Mouse (Mus musculus): ENCODE data around the gene Ulk4. TPM values are rescaled to one million over a fixed set of nuclear protein-coding genes. Genes with fewer than 3 reads are reported as not detected.
A peak's percentile ranks its signal among the peaks of the same experiment; 100 is the strongest.

The Ulk4 gene
- polyA plus RNA-seq, 1 experiment from 2014 or later: 115 TPM

- no peak overlapping the region for H3K9ac ChIP-seq
- H3K4me2 ChIP-seq: no peak overlapping the region
- no peaks in the 10 kb centered on the region for H3K27me3 ChIP-seq
- 49% methylated on average over 4 of the region's 4 CpGs for WGBS
- no peak overlapping the region for H3K27ac ChIP-seq (replicated peaks)
- H3K4me3 ChIP-seq: no peak overlapping the region
- H3K9me3 ChIP-seq: no peaks in the 10 kb centered on the region
- H3K4me1 ChIP-seq (replicated peaks): no peaks in the 10 kb centered on the region; the same call in 1 of the 2 replicates
- H3K36me3 ChIP-seq: no peaks in the 10 kb centered on the region
- no peak for ATAC-seq (ENCODE audit: low read depth)
These were observed 265.5 kb downstream of the Ulk4 start for GRCm38 (mm10) chr9:121011540-121011939.

GRCm38 (mm10) chr9:121010544-121010943, 266.5 kb downstream of the Ulk4 start:
- ATAC-seq (ENCODE audit: low read depth): no peak
- Histone ChIP-seq H3K27ac (replicated peaks) (no peak overlapping the region), H3K9ac (no peak overlapping the region), H3K4me1 (replicated peaks) (no peaks in the 10 kb centered on the region; the same call in 1 of the 2 replicates), H3K4me2 (no peak overlapping the region), H3K4me3 (no peak overlapping the region), H3K36me3 (no peaks in the 10 kb centered on the region), H3K9me3 (no peaks in the 10 kb centered on the region), H3K27me3 (no peaks in the 10 kb centered on the region)
- WGBS: 35% methylated on average over 3 of the region's 3 CpGs

GRCm38 (mm10) chr9:121005961-121006360, 271.0 kb downstream of the Ulk4 start:
- H3K9ac ChIP-seq: no peak overlapping the region
- peaks cover 16% of the 10 kb centered on the region for H3K4me1 ChIP-seq (replicated peaks)
- H3K9me3 ChIP-seq: no peaks in the 10 kb centered on the region
- 88% methylated on average over 7 of the region's 7 CpGs for WGBS
- no peak overlapping the region for H3K27ac ChIP-seq (replicated peaks)
- H3K36me3 ChIP-seq: no peaks in the 10 kb centered on the region
- H3K4me3 ChIP-seq: no peak overlapping the region
- no peak overlapping the region for H3K4me2 ChIP-seq
- H3K27me3 ChIP-seq: no peaks in the 10 kb centered on the region
- no peak for ATAC-seq (ENCODE audit: low read depth)

- Histone ChIP-seq H3K9ac (no peak overlapping the region), H3K4me2 (no peak overlapping the region), H3K4me3 (no peak overlapping the region), H3K27me3 (no peaks in the 10 kb centered on the region), H3K36me3 (no peaks in the 10 kb centered on the region), H3K27ac (replicated peaks) (no peak overlapping the region), H3K9me3 (no peaks in the 10 kb centered on the region), H3K4me1 (replicated peaks) (peaks cover 38% of the 10 kb centered on the region)
- ATAC-seq (ENCODE audit: low read depth): peak; percentile 60; the same call in 1 of the 2 replicates
- 56% methylated on average over 15 of the region's 15 CpGs for WGBS
These were observed 275.1 kb downstream of the Ulk4 start for GRCm38 (mm10) chr9:121001681-121002540.

- 65% methylated on average over 7 of the region's 7 CpGs for WGBS
- Histone ChIP-seq H3K9me3 (no peaks in the 10 kb centered on the region), H3K4me1 (replicated peaks) (peaks cover 38% of the 10 kb centered on the region), H3K27ac (replicated peaks) (no peak overlapping the region), H3K9ac (no peak overlapping the region), H3K27me3 (no peaks in the 10 kb centered on the region), H3K36me3 (no peaks in the 10 kb centered on the region), H3K4me2 (no peak overlapping the region), H3K4me3 (no peak overlapping the region)
- no peak for ATAC-seq (ENCODE audit: low read depth)
These were observed 276.2 kb downstream of the Ulk4 start for GRCm38 (mm10) chr9:121000641-121001320.

GRCm38 (mm10) chr9:120998696-120999095, 278.3 kb downstream of the Ulk4 start:
- no peaks in the 10 kb centered on the region for H3K36me3 ChIP-seq
- H3K27me3 ChIP-seq: no peaks in the 10 kb centered on the region
- no peaks in the 10 kb centered on the region for H3K9me3 ChIP-seq
- 65% methylated on average over 11 of the region's 11 CpGs for WGBS
- no peak overlapping the region for H3K9ac ChIP-seq
- H3K27ac ChIP-seq (replicated peaks): peak overlapping the region; percentile 52; the same call in 1 of the 2 replicates
- H3K4me1 ChIP-seq (replicated peaks): peaks cover 53% of the 10 kb centered on the region
- ATAC-seq (ENCODE audit: low read depth): no peak
- H3K4me2 ChIP-seq: no peak overlapping the region
- no peak overlapping the region for H3K4me3 ChIP-seq

- Histone ChIP-seq H3K36me3 (no peaks in the 10 kb centered on the region), H3K27ac (replicated peaks) (peak overlapping the region; percentile 42; the same call in 1 of the 2 replicates)
- WGBS: 64% methylated on average over 15 of the region's 15 CpGs
These were observed 282.5 kb downstream of the Ulk4 start for GRCm38 (mm10) chr9:120994223-120995155.

GRCm38 (mm10) chr9:120993004-120993403, 284.0 kb downstream of the Ulk4 start:
- H3K36me3 ChIP-seq: no peaks in the 10 kb centered on the region
- WGBS: 39% methylated on average over 10 of the region's 10 CpGs
- no peaks in the 10 kb centered on the region for H3K27me3 ChIP-seq
- no peaks in the 10 kb centered on the region for H3K9me3 ChIP-seq
- no peak overlapping the region for H3K4me3 ChIP-seq
- no peak for ATAC-seq (ENCODE audit: low read depth)
- H3K4me2 ChIP-seq: 0 out of 2 replicates have a peak overlapping the region, but pooled peaks have one; percentile 7
- H3K4me1 ChIP-seq (replicated peaks): peaks cover 51% of the 10 kb centered on the region
- H3K27ac ChIP-seq (replicated peaks): peak overlapping the region; percentile 42
- no peak overlapping the region for H3K9ac ChIP-seq

More at GRCm38 (mm10) chr9:120994223-120995155, 282.5 kb downstream of the Ulk4 start:
- Histone ChIP-seq H3K27me3 (no peaks in the 10 kb centered on the region), H3K4me3 (no peak overlapping the region), H3K4me1 (replicated peaks) (peaks cover 53% of the 10 kb centered on the region), H3K9me3 (no peaks in the 10 kb centered on the region), H3K9ac (no peak overlapping the region), H3K4me2 (no peak overlapping the region)
- ATAC-seq (ENCODE audit: low read depth): peak; percentile 44; the same call in 1 of the 2 replicates

- Histone ChIP-seq H3K9ac (no peak overlapping the region), H3K27ac (replicated peaks) (no peak overlapping the region), H3K9me3 (no peaks in the 10 kb centered on the region), H3K4me3 (no peak overlapping the region), H3K4me2 (no peak overlapping the region), H3K4me1 (replicated peaks) (peaks cover 57% of the 10 kb centered on the region), H3K36me3 (no peaks in the 10 kb centered on the region), H3K27me3 (no peaks in the 10 kb centered on the region)
- WGBS: 76% methylated on average over 2 of the region's 2 CpGs
- no peak for ATAC-seq (ENCODE audit: low read depth)
These were observed 285.2 kb downstream of the Ulk4 start for GRCm38 (mm10) chr9:120991801-120992200.

- Histone ChIP-seq H3K9ac (no peak overlapping the region), H3K36me3 (no peaks in the 10 kb centered on the region), H3K4me1 (replicated peaks) (peaks cover 53% of the 10 kb centered on the region), H3K4me2 (no peak overlapping the region), H3K27ac (replicated peaks) (no peak overlapping the region), H3K9me3 (no peaks in the 10 kb centered on the region), H3K27me3 (no peaks in the 10 kb centered on the region), H3K4me3 (no peak overlapping the region)
- 44% methylated on average over 15 of the region's 15 CpGs for WGBS
- no peak for ATAC-seq (ENCODE audit: low read depth)
These were observed 286.9 kb downstream of the Ulk4 start for GRCm38 (mm10) chr9:120989806-120990700.

- no peak overlapping the region for H3K4me3 ChIP-seq
- H3K36me3 ChIP-seq: no peaks in the 10 kb centered on the region
- peak; percentile 55 for ATAC-seq (ENCODE audit: low read depth)
- peaks cover 35% of the 10 kb centered on the region for H3K4me1 ChIP-seq (replicated peaks)
- H3K9ac ChIP-seq: peak overlapping the region; percentile 43; the same call in 1 of the 2 replicates
- no peaks in the 10 kb centered on the region for H3K9me3 ChIP-seq
- WGBS: 33% methylated on average over 9 of the region's 9 CpGs
- no peak overlapping the region for H3K4me2 ChIP-seq
- peak overlapping the region; percentile 76 for H3K27ac ChIP-seq (replicated peaks)
- no peaks in the 10 kb centered on the region for H3K27me3 ChIP-seq
These were observed 288.9 kb downstream of the Ulk4 start for GRCm38 (mm10) chr9:120988088-120988487.

Data from neural tube, embryonic 13.5 days (tissue).